Mouse (Mus musculus) liver, embryonic 11.5 days (tissue): ENCODE data around the gene Ckap4. TPM values are rescaled to one million over a fixed set of nuclear protein-coding genes. Genes with fewer than 3 reads are reported as not detected.
A peak's percentile ranks its signal among the peaks of the same experiment; 100 is the strongest.

Source experiments
- ATAC-seq: fragments of 200-750 bp; cut with Nextera tagmentation; replicated peaks from 2 replicates; pipeline ENCODE4 v1.8.0; 2017; ENCODE audit warnings: moderate number of reproducible peaks, mild to moderate bottlenecking, moderate TSS enrichment, moderate library complexity; ENCODE audit not compliant: low FRiP score
- DNase-seq: peaks from one replicate; pipeline ENCODE4 v3.0.0-alpha.2; 2017; ENCODE audit warnings: low spot score
- H3K27ac ChIP-seq: fragments of 300-500 bp; sonication (generic); 2 replicates; pipeline ENCODE4 v1.5.1; 2014; ENCODE audit warnings: mild to moderate bottlenecking, low read depth, low read length, control low read depth
- H3K27me3 ChIP-seq: fragments of 300-500 bp; sonication (generic); replicated peaks from 2 replicates; pipeline ENCODE4 v1.6.1; 2014; ENCODE audit warnings: low read length, mixed read lengths; ENCODE audit not compliant: control insufficient read depth, insufficient read depth
- H3K36me3 ChIP-seq: fragments of 300-500 bp; sonication (generic); 2 replicates; pipeline ENCODE4 v1.6.1; 2014; ENCODE audit warnings: mild to moderate bottlenecking, low read length, moderate library complexity, mixed read lengths; ENCODE audit not compliant: control insufficient read depth, insufficient read depth
- H3K4me1 ChIP-seq: fragments of 300-500 bp; sonication (generic); replicated peaks from 2 replicates; pipeline ENCODE4 v1.6.1; 2014; ENCODE audit warnings: low read length, mixed read lengths; ENCODE audit not compliant: control insufficient read depth, insufficient read depth
- H3K4me2 ChIP-seq: fragments of 300-500 bp; sonication (generic); 2 replicates; pipeline ENCODE4 v1.6.1; 2014; ENCODE audit warnings: mild to moderate bottlenecking, control low read depth, moderate library complexity
- H3K4me3 ChIP-seq: fragments of 300-500 bp; sonication (generic); 2 replicates; pipeline ENCODE4 v1.5.1; 2014; ENCODE audit warnings: low read depth, low read length, control low read depth
- H3K9ac ChIP-seq: fragments of 300-500 bp; sonication (generic); 2 replicates; pipeline ENCODE4 v1.6.1; 2014; ENCODE audit warnings: low read depth, low read length, control low read depth
- H3K9me3 ChIP-seq: fragments of 300-500 bp; sonication (generic); 2 replicates; pipeline ENCODE4 v1.6.1; 2016; ENCODE audit warnings: low read length, inconsistent platforms, mixed read lengths; ENCODE audit not compliant: control insufficient read depth
- WGBS: fragments of 180-500 bp; shearing (Covaris S2); extraction: QIAGEN DNeasy Blood & Tissue Kit; methylation state at CpG from one replicate; pipeline ENCODE4 v1.1.7; 2014; 5-methylcytosine and 5-hydroxymethylcytosine counted together
- polyA plus RNA-seq: library from polyadenylated mRNA; unstranded; fragments of >200 nt; fragmentation: Nextera tagmentation; extraction: Ambion mirVana; gene quantifications from 2 replicates; pipeline ENCODE4 v1.2.1, GENCODE M21; 2014

The Ckap4 gene
- polyA plus RNA-seq, 1 experiment from 2014 or later: 41.5 TPM

GRCm38 (mm10) chr10:84535859-84536258 lies 2.0 kb upstream of the Ckap4 start:
- Histone ChIP-seq H3K9me3 (no peaks in the 10 kb centered on the region), H3K36me3 (no peaks in the 10 kb centered on the region), H3K9ac (no peak overlapping the region), H3K4me1 (peaks cover 3% of the 10 kb centered on the region; the same call in 1 of the 2 replicates), H3K27me3 (peaks cover 29% of the 10 kb centered on the region), H3K4me2 (no peak overlapping the region), H3K4me3 (no peak overlapping the region), H3K27ac (no peak overlapping the region)
- ATAC-seq (no peak), DNase-seq (no peak)
- WGBS: 64% methylated on average over 4 of the region's 4 CpGs

DNA sequence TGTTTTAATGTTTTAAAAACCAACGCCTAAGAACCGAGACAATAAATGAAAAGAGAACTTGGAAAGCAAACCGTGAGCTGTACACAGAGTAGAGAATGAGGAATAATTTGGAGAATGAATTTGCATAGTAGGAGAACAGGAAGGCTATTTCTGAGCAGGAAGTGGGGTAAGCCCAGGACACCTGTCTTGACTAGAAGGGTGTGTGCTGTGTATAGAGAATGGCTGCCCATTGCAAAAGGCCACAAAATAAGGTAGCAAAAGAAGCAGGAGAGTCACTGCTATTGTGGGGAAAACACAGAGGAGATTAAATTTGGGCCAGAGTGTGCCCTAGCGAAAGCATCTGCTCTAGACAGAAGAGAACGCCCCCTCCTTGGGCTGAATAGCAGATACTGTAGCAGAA lies 1.6 kb upstream of the Ckap4 start:
- Histone ChIP-seq H3K9me3 (no peaks in the 10 kb centered on the region), H3K27me3 (peaks cover 29% of the 10 kb centered on the region), H3K4me2 (no peak overlapping the region), H3K4me3 (no peak overlapping the region), H3K36me3 (no peaks in the 10 kb centered on the region), H3K27ac (no peak overlapping the region), H3K9ac (no peak overlapping the region), H3K4me1 (peaks cover 3% of the 10 kb centered on the region; the same call in 1 of the 2 replicates)
- ATAC-seq (no peak), DNase-seq (no peak)
- WGBS: 79% methylated on average over 5 of the region's 5 CpGs

- Histone ChIP-seq H3K9me3 (no peaks in the 10 kb centered on the region), H3K27ac (peak overlapping the region; percentile 38), H3K4me1 (peaks cover 3% of the 10 kb centered on the region), H3K4me3 (peak overlapping the region; percentile 78), H3K4me2 (peak overlapping the region; percentile 81), H3K27me3 (peaks cover 29% of the 10 kb centered on the region), H3K36me3 (peaks cover under 1% of the 10 kb centered on the region; the same call in 1 of the 2 replicates), H3K9ac (peak overlapping the region; percentile 63)
- 2% methylated on average over 67 of the region's 72 CpGs for WGBS
- ATAC-seq: no peak; the same call in 1 of the 2 replicates
- peak; percentile 52 for DNase-seq
Observed at GRCm38 (mm10) chr10:84532911-84533882, 665 bp downstream of the Ckap4 start.

DNA sequence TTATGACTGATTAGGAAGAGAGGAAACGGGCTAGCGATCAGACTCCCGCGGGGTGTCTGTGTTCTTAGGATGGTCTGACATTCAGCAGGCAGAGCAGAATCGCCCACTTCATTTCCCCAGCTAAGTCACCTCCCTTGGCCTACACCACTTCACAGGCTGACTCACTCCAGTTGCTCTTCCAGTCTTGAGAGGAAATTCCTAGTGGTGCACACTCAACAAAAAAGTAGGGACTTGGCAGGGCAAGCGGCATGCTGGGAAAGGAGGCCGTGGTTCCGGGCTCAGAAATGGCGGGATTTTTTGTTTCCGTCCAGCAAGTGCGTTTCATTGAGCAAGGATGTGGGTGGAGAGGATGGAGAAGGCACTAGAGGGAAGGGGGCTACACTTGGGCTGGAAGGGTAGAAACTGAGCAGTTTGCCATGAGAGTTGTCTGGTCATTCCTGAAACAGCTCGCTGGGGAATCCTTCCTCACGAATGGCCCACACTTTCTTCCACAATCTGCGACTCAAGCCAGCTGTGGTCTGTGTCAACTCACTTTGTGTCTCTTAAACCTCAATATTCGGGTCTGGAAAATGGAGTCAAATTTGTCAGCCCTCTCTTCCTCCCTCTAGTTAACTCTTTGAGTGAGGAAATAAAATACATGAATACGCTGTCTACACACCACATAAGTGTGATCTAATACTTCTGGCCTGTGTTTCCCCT lies 1.5 kb downstream of the Ckap4 start:
- Histone ChIP-seq H3K27me3 (peaks cover 28% of the 10 kb centered on the region), H3K4me2 (peak overlapping the region; percentile 81), H3K4me3 (peak overlapping the region; percentile 78), H3K9me3 (no peaks in the 10 kb centered on the region), H3K36me3 (peaks cover 9% of the 10 kb centered on the region), H3K9ac (no peak overlapping the region; the same call in 1 of the 2 replicates), H3K4me1 (peaks cover 3% of the 10 kb centered on the region), H3K27ac (no peak overlapping the region)
- WGBS: 71% methylated on average over 16 of the region's 16 CpGs
- DNase-seq: no peak
- no peak for ATAC-seq

GRCm38 (mm10) chr10:84531576-84531975 lies 2.3 kb downstream of the Ckap4 start:
- peak overlapping the region; percentile 81 for H3K4me2 ChIP-seq
- H3K9me3 ChIP-seq: no peaks in the 10 kb centered on the region
- no peak for DNase-seq
- no peak overlapping the region for H3K4me3 ChIP-seq
- ATAC-seq: no peak
- H3K27me3 ChIP-seq: peaks cover 26% of the 10 kb centered on the region
- H3K27ac ChIP-seq: no peak overlapping the region
- peaks cover 9% of the 10 kb centered on the region for H3K36me3 ChIP-seq
- H3K9ac ChIP-seq: no peak overlapping the region
- peaks cover 3% of the 10 kb centered on the region for H3K4me1 ChIP-seq
- 88% methylated on average over 4 of the region's 4 CpGs for WGBS

- Histone ChIP-seq H3K27ac (no peak overlapping the region), H3K4me3 (no peak overlapping the region), H3K9ac (no peak overlapping the region), H3K4me2 (no peak overlapping the region), H3K4me1 (peaks cover 3% of the 10 kb centered on the region), H3K27me3 (peaks cover 22% of the 10 kb centered on the region), H3K9me3 (no peaks in the 10 kb centered on the region), H3K36me3 (peaks cover 9% of the 10 kb centered on the region)
- DNase-seq (no peak), ATAC-seq (no peak)
- 84% methylated on average over 8 of the region's 8 CpGs for WGBS
Observed at GRCm38 (mm10) chr10:84530388-84530787, 3.5 kb downstream of the Ckap4 start.

- Histone ChIP-seq H3K4me3 (no peak overlapping the region), H3K9ac (no peak overlapping the region), H3K9me3 (no peaks in the 10 kb centered on the region), H3K36me3 (peaks cover 9% of the 10 kb centered on the region), H3K27ac (no peak overlapping the region), H3K4me1 (peaks cover 3% of the 10 kb centered on the region), H3K4me2 (no peak overlapping the region), H3K27me3 (no peaks in the 10 kb centered on the region)
- WGBS: 82% methylated on average over 12 of the region's 12 CpGs
- ATAC-seq: no peak
- DNase-seq: no peak
Observed at GRCm38 (mm10) chr10:84527631-84528030, 6.2 kb downstream of the Ckap4 start.

GRCm38 (mm10) chr10:84527070-84527469 lies 6.8 kb downstream of the Ckap4 start:
- WGBS: 74% methylated on average over 5 of the region's 5 CpGs

More at GRCm38 (mm10) chr10:84527070-84527469, 6.8 kb downstream of the Ckap4 start:
- ATAC-seq: no peak
- Histone ChIP-seq H3K4me2 (no peak overlapping the region), H3K4me1 (peaks cover 3% of the 10 kb centered on the region), H3K27ac (no peak overlapping the region), H3K27me3 (no peaks in the 10 kb centered on the region), H3K9me3 (no peaks in the 10 kb centered on the region), H3K36me3 (peaks cover 9% of the 10 kb centered on the region), H3K4me3 (no peak overlapping the region), H3K9ac (no peak overlapping the region)
- DNase-seq: no peak
